Mouse (Mus musculus) left cerebral cortex, adult 18-20 months (tissue): ENCODE measurements at regions not wholly inside any gene's neighbourhood (a gene's known extent, or its start where the extent isn't known, plus 50 kb on each side); places are given as distances from the start of the nearest gene placed in this dataset.
A peak's percentile ranks its signal among the peaks of the same experiment; 100 is the strongest.

Experiments used
- DNase-seq, 2 experiments: peaks; one replicate each; pipeline ENCODE4 v3.0.0; 2021 to 2022; ENCODE audit warnings: low spot score in 2 of 2, mixed read lengths in 1 of 2

DNA sequence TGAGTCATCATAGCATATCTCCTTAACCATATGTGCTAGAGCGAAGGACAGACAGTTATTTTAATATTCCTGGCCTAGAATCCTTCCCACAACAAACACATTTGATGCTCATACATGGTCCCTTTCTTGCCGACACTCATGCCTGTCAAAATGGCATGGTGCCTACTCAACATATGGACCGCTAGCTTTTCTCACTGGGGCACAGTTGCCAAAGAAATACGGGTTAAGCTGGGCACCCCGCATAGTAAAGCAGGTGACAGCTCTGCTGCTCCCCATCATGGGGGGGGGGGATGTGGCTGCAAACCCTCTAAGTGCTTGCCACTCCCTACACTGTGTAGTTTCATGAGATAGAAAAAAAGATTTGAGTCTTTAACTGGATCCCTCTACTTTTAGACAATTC is 90.7 kb upstream of the Galnt5 start:
- peak; percentile 59 to 60 for DNase-seq

GRCm38 (mm10) chr2:57909706-57910105 is 88.0 kb upstream of the Galnt5 start:
- DNase-seq = no peak

- DNase-seq = no peak
These were observed 81.2 kb upstream of the Galnt5 start for GRCm38 (mm10) chr2:57916375-57917023.

DNA sequence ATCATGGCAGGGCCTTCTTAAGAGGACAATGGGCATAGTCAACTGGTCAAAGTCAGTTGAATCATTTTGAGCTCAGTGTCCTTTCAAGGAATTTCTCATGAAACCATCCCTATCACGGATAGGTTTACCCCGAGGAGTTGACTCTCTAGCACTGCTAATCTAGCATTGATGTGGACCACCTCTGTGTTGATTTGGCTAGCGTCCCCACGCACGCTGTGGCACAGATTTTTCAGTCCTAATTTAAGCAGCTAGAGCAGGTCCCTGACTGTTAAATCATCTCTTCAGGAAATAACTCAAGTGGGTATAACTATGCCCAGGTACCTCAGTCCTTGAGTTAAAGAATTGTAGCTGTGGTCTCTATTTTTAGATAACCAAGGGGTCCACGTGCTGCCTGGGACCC is 80.0 kb upstream of the Galnt5 start:
- DNase-seq = no peak

DNA sequence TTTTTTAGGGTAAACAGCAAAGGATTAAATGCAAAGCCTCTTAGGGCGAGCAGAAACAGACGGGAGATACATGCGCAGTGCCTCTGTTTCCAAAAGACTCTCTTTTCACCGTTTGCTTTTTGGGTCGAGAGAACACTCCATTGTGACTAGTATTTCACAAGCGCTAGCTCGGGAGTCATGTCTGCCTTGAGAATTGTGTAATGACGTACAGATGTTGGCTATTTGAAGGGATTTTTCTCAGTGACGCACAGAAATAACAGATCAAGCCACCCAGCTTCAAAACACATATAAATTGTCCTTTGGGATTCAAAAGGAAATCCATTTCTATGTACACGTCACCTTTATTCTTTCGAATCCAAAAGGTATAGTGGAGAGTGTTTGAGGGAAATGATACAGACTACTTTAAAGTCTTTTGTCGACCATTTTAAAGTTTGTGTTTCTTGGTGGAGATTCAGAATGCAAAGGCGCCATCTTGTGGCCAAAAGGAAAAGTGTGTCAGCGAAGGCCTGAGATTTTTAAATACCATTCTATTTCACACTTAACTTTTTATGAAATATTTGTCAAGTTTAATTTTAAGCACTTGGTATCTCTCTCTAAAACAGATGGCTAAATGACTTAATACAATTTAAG is 78.5 kb upstream of the Galnt5 start:
- peak; percentile 58 to 64 for DNase-seq

DNA sequence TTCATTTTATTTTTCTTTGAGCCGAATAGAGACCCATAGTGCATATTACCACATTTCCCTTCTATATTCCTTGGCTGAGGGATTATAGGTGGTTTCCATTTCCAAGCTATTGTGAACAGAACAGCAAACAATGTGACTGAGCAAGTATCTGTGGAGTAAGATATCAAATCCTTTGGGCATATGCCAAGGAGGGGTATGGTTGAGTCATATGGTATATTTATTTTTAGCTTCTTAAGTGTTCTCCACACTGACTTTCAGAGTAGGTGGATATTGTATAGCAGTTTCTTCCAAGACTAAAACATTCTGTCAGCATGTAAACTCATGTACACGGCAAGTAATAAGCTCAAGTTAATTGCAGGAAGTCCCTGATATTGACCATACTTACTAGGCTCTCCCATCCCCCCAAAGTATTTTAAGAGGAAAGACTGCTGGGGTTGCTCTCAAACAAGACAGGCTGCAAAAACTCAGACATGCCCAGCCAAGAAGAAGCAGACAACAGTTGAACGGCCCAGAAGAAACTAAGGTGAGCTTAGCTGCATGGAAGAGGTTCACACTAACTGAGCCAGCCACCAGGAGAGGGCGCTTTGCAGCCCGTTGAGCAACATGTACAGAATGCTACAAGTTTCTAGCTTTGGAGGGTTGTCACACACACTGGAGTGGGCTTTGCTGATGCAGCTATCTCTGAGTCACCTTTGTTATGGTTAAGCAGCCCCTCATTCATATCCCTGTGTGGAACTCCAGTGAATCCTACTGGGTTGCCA is 63.4 kb upstream of the Galnt5 start:
- peak; percentile 26 to 41 for DNase-seq
